Mouse (Mus musculus) erythroblast, embryonic 14.5 days (primary cell): ENCODE data around the gene Tmem182.

Source experiments
- GATA1 ChIP-seq: IDR thresholded peaks from 2 replicates; pipeline ENCODE4 v1.6.1; 2012; ENCODE audit warnings: low read length, inconsistent platforms, mixed read lengths
- TAL1 ChIP-seq: IDR thresholded peaks from 3 replicates; pipeline ENCODE4 v1.6.1; 2012; ENCODE audit warnings: low read length, inconsistent platforms, mixed read lengths

DNA sequence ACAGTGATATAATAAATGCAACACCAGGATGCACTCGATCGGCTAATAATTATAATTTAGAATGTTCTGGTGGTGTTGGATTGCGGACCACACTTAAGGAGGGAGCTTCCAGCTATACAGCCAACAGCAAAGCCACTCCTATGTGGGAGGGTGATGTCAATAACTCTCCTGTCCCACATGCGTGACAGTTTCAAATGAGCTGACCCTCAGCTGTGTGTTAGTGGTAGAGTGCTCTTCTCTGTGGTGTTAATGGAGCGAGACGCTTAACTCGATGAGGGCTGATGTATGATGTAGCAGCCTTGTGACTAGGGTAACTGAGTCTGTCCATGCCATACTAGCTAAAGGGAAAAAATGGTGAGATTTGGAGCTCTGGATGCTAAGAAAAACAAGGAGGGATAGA lies 22.0 kb upstream of the Tmem182 start:
- TF ChIP-seq TAL1 (no peak), GATA1 (no peak)
